23 mouse cellular contexts compared by ENCODE assay signal in genomic region chr13:58043278-58043677, GRCm38 (mm10).
DNase-seq lines count a peak whose midpoint lies in the region; ATAC-seq and TF ChIP-seq lines count a peak whose summit lies in the region.
"Had no signal": no experiment of that assay in that cellular context is flagged by ENCODE, and none has a peak within 500 bp of the region (broad histone marks: within the 10 kb centered on the region; RNA-seq: fewer than 3 reads in every experiment).

No protein-coding gene starts in this region.

- ATAC-seq in frontal cortex, adult (ENCODE audit: low TSS enrichment), result peak; percentile 85
- ATAC-seq: activated CD4-positive, CD25-positive, alpha-beta regulatory T cell, adult 4 months; CD4-positive, CD25-positive, alpha-beta regulatory T cell, adult 4 months; forebrain, embryonic 13.5 days; forebrain, embryonic 15.5 days; forebrain, postnatal 0 days; Patski had no signal

- TF ChIP-seq CTCF in layer of hippocampus, adult 2 months (conservative IDR thresholded peaks at IDR 0.05), result no peak

- H3K4me3 ChIP-seq in layer of hippocampus, adult 2 months, result no peak overlapping the region
- H3K4me3 ChIP-seq: embryonic facial prominence, embryonic 10.5 days; embryonic facial prominence, embryonic 12.5 days; forebrain, embryonic 13.5 days; forebrain, embryonic 15.5 days had no signal

- no peak for DNase-seq in frontal cortex, postnatal 14 days (ENCODE audit: low spot score in 2 of 2)
- DNase-seq in layer of hippocampus, adult 2 months (ENCODE audit: low spot score in 2 of 2), result no peak
- no peak for DNase-seq in layer of hippocampus, adult 9-10 months (ENCODE audit: low spot score)
- DNase-seq in right cerebral cortex, adult 18-20 months, result peak; percentile 60
- DNase-seq in right cerebral cortex, postnatal 25 days, result no peak
- DNase-seq: adrenal gland, adult 8-10 months; adrenal gland, postnatal 14 days; adrenal gland, postnatal 36 days; B cell, adult 2 months; cerebellum, adult 11 months; cerebellum, adult 18-20 months; cerebellum, adult 8-10 months; cerebellum, postnatal 10 days; cerebellum, postnatal 25 days; forebrain, postnatal 0 days had no signal

- peak overlapping the region; percentile 65 for H3K27ac ChIP-seq in layer of hippocampus, adult 2 months
- H3K27ac ChIP-seq: embryonic facial prominence, embryonic 10.5 days; embryonic facial prominence, embryonic 12.5 days; forebrain, embryonic 13.5 days; forebrain, embryonic 15.5 days had no signal
